1 mouse cellular context compared by ENCODE assay signal in genomic region chr13:23368583-23369420, GRCm38 (mm10).
TF ChIP-seq lines count a peak whose summit lies in the region.

TSS of gene Zfp322a (minus strand) at chr13:23369208.

TF ChIP-seq in CH12.LX, 34 proteins besides CTCF, POLR2A, EP300 and RAD21 (continued from another document):
- TF ChIP-seq JUND (conservative IDR thresholded peaks at IDR 0.05; ENCODE audit: low read depth, low read length) (no peak), POLR2AphosphoS2 (IDR thresholded peaks at IDR 0.05; ENCODE audit: low read depth, low read length) (0 out of 2 replicates have a peak, but pooled peaks have one; percentile 69), CHD2 (IDR thresholded peaks at IDR 0.05; ENCODE audit: low read length) (peak; percentile 1; the same call in 1 of the 2 replicates), E2F4 (IDR thresholded peaks at IDR 0.05; ENCODE audit: insufficient replicate concordance, low read depth, low read length) (no peak), SMC3 (IDR thresholded peaks at IDR 0.05; ENCODE audit: low read depth, low read length) (no peak), HCFC1 (IDR thresholded peaks at IDR 0.05; ENCODE audit: low read depth, low read length) (peak; percentile 72), ELF1 (IDR thresholded peaks at IDR 0.05; ENCODE audit: low read depth, low read length) (peak; percentile 86), ZMIZ1 (IDR thresholded peaks at IDR 0.05; ENCODE audit: low read depth, low read length) (peak; percentile 81), TBP (conservative IDR thresholded peaks at IDR 0.05; ENCODE audit: low read depth, low read length) (peak; percentile 83; the same call in 1 of the 2 replicates), MAZ (IDR thresholded peaks at IDR 0.05; ENCODE audit: low read depth, low read length) (0 out of 2 replicates have a peak, but pooled peaks have one; percentile 9), JUN (IDR thresholded peaks at IDR 0.05; ENCODE audit: insufficient read depth, low read depth, low read length) (no peak), CHD1 (IDR thresholded peaks at IDR 0.05; ENCODE audit: low read depth, low read length) (no peak), PAX5 (IDR thresholded peaks at IDR 0.05; ENCODE audit: low read length) (no peak)
